Mouse (Mus musculus) leukemia stem cell, adult 10-12 weeks (primary cell): ENCODE measurements around the gene Cd163l1. TPM values are rescaled to one million over a fixed set of nuclear protein-coding genes. Genes with fewer than 3 reads are reported as not detected.

Experiments used
- polyA plus RNA-seq: library from polyadenylated mRNA; stranded (reverse); fragments of >175 nt; gene quantifications from 2 replicates; pipeline ENCODE4 v1.2.3, GENCODE M21; 2012; ENCODE audit warnings: low replicate concordance

Cd163l1 gene
- polyA plus RNA-seq: 0.07 TPM in 1 of 2 replicates, not detected in the other

DNA sequence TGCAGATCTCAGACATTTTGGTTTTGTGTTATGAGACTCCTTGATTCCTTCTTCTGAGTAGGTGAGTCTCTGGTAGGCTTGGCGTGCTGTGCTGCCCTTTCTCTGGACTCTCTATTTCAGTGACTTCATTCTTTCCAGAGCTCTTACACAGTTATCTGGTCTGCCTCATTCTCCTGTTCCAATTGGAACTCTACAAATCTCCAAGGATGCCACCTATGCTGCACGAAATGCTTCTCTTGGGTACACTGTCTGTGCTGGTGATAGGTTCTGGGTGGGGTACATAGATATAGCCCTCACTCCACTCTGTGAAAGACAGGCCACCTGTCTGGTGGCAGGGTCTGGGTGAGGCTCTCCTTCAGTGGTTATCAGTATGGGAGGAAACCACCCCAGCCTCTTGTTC lies at the start of gene Cd163l1:
TSS of gene Cd163l1 (plus strand) at position 301 of the 400 bp plus-strand sequence.

GRCm38 (mm10) chr7:140172936-140173335 lies 45.1 kb upstream of the Cd163l1 start, which contains the start of gene Olfr523:
TSS of gene Olfr523 (plus strand) at chr7:140173217.

DNA sequence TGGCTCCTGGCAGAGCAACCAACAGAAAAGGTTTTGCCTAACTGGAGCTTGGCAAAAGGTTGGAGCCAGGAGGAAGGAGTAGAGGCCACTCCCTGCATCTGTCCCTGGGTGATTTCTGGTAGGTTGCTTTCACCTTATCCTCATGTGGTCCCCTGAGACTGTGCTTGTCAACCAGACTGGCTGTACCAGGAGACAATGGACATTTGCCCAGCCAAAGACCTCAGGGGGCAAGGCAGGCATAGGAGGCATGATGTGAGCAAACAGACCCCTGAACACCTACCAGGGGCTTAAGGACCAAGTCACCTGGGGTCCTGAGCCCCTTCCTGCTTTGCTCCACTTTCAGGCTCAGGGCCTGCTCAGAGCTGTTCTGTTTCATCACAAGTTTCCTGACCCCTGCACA lies 12.2 kb upstream of the Cd163l1 start, which contains the start of gene Olfr524:
TSS of gene Olfr524 (minus strand) at position 101 of the 400 bp plus-strand sequence.

DNA sequence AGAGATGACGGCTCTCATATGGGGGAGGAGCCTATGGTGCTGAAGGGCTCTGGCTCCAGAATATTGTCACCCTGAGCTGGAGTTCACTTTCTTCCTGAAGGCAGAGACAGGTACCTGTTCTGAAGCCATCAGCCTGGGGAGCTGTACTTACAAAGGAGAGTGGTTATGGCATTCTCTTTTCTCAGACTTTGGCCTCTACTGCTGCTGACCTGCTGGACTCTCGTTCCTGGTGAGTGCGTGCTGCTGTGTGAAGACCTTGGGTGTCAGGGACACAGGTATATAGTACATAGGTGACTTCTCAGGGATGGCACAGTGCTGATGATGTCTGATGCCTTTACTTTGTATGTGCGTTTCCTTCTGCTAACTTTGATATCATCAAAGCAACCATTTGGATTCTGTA lies 29.1 kb downstream of the Cd163l1 start, which contains the start of gene 5830411N06Rik:
TSS of gene 5830411N06Rik (plus strand) at position 69 of the 400 bp plus-strand sequence.

Other genes with a start within 250 kb of the Cd163l1 start
- gene 6430531B16Rik, start 239.5 kb upstream of the Cd163l1 start, polyA plus RNA-seq: not detected in 2 replicates
- 2.5 and 4.3 TPM in 2 replicates for gene Adam8, start 225.7 kb upstream of the Cd163l1 start, polyA plus RNA-seq
- gene Zfp511, start 181.9 kb upstream of the Cd163l1 start, polyA plus RNA-seq: 15.0 and 21.8 TPM in 2 replicates
- gene Tubgcp2, start 181.6 kb upstream of the Cd163l1 start, polyA plus RNA-seq: 2.9 and 8.4 TPM in 2 replicates
- gene Msx3, start 169.2 kb upstream of the Cd163l1 start, polyA plus RNA-seq: not detected in 2 replicates
- not detected in 2 replicates for gene Caly, start 135.7 kb upstream of the Cd163l1 start, polyA plus RNA-seq
- gene Prap1, start 124.9 kb upstream of the Cd163l1 start, polyA plus RNA-seq: not detected in 2 replicates
- 22.3 and 34.2 TPM in 2 replicates for gene Fuom, start 115.8 kb upstream of the Cd163l1 start, polyA plus RNA-seq
- gene Paox, start 102.5 kb upstream of the Cd163l1 start, polyA plus RNA-seq: 2.6 and 4.2 TPM in 2 replicates
- gene Echs1, start 101.8 kb upstream of the Cd163l1 start, polyA plus RNA-seq: 2.1 and 6.3 TPM in 2 replicates
- 5.5 and 5.9 TPM in 2 replicates for gene Mtg1, start 80.7 kb upstream of the Cd163l1 start, polyA plus RNA-seq
- gene Sprn, start 63.4 kb upstream of the Cd163l1 start, polyA plus RNA-seq: not detected in 2 replicates
- gene Olfr522, start 53.5 kb upstream of the Cd163l1 start, polyA plus RNA-seq: not detected in 2 replicates
- not detected in 2 replicates for gene Olfr523, start 45.0 kb upstream of the Cd163l1 start, polyA plus RNA-seq
- gene Olfr524, start 12.3 kb upstream of the Cd163l1 start, polyA plus RNA-seq: not detected in 2 replicates
- gene 5830411N06Rik, start 29.0 kb downstream of the Cd163l1 start, polyA plus RNA-seq: 0.05 and 0.08 TPM in 2 replicates
- gene Olfr525, start 102.6 kb downstream of the Cd163l1 start, polyA plus RNA-seq: not detected in 2 replicates
- not detected in 2 replicates for gene Olfr527, start 115.8 kb downstream of the Cd163l1 start, polyA plus RNA-seq
- gene Olfr60, start 143.4 kb downstream of the Cd163l1 start, polyA plus RNA-seq: 0.06 TPM in 1 of 2 replicates, not detected in the other
- gene Olfr530, start 158.1 kb downstream of the Cd163l1 start, polyA plus RNA-seq: not detected in 2 replicates
- not detected in 2 replicates for gene Olfr531, start 184.7 kb downstream of the Cd163l1 start, polyA plus RNA-seq
- not detected in 2 replicates for gene Olfr532, start 203.4 kb downstream of the Cd163l1 start, polyA plus RNA-seq
- not detected in 2 replicates for gene Olfr533, start 245.1 kb downstream of the Cd163l1 start, polyA plus RNA-seq